Mouse (Mus musculus): ENCODE results near the gene Atat1. TPM values are rescaled to one million over a fixed set of nuclear protein-coding genes. Genes with fewer than 3 reads are reported as not detected.

The Atat1 gene
- total and polyA plus RNA-seq, 2 experiments from 2014 or later = 163 to 225 TPM

- H3K27me3 ChIP-seq (ENCODE audit: insufficient read depth, low read length) = no peaks in the 10 kb centered on the region
- peak overlapping the region; percentile 89 for H3K27ac ChIP-seq
- 46% methylated on average over 23 of the region's 23 CpGs for WGBS
- peak overlapping the region; percentile 100 for H3K4me2 ChIP-seq (ENCODE audit: low read depth, low read length)
- peak; percentile 49 for ATAC-seq
- H3K9me3 ChIP-seq (ENCODE audit: low read length) = no peaks in the 10 kb centered on the region
- no peak for DNase-seq (ENCODE audit: low spot score)
- no peak for TF ChIP-seq CTCF (IDR thresholded peaks at IDR 0.05; ENCODE audit: low read depth)
- peak overlapping the region; percentile 88 for H3K9ac ChIP-seq (replicated peaks; ENCODE audit: low read length)
- H3K4me1 ChIP-seq (ENCODE audit: insufficient read depth, low read length) = peaks cover 6% of the 10 kb centered on the region; the same call in 1 of the 2 replicates
- peaks cover 17% of the 10 kb centered on the region for H3K36me3 ChIP-seq (ENCODE audit: insufficient read depth, low read length)
- H3K4me3 ChIP-seq (ENCODE audit: low read length) = peak overlapping the region; percentile 79
These were observed 12.0 kb downstream of the Atat1 start for GRCm38 (mm10) chr17:35897644-35898573.

GRCm38 (mm10) chr17:35896781-35897643 is 12.9 kb downstream of the Atat1 start, which contains the start of gene 2310061I04Rik:
Gene 2310061I04Rik (minus strand): TSS chr17:35897431.
- Histone ChIP-seq H3K4me2 (ENCODE audit: low read depth, low read length) (peak within 1 kb of the TSS; percentile 100), H3K36me3 (ENCODE audit: insufficient read depth, low read length) (peaks cover 21% of the 10 kb centered on the region), H3K27ac (peak within 1 kb of the TSS; percentile 89), H3K4me3 (ENCODE audit: low read length) (peak within 1 kb of the TSS; percentile 79), H3K9ac (replicated peaks; ENCODE audit: low read length) (peak within 1 kb of the TSS; percentile 88), H3K27me3 (ENCODE audit: insufficient read depth, low read length) (no peaks in the 10 kb centered on the region), H3K4me1 (ENCODE audit: insufficient read depth, low read length) (peaks cover 6% of the 10 kb centered on the region; the same call in 1 of the 2 replicates), H3K9me3 (ENCODE audit: low read length) (no peaks in the 10 kb centered on the region)
- peak; percentile 97 for DNase-seq (ENCODE audit: low spot score)
- TF ChIP-seq CTCF (IDR thresholded peaks at IDR 0.05; ENCODE audit: low read depth) = no peak
- peak; percentile 95 for ATAC-seq
- under 1% methylated on average over 52 of the region's 86 CpGs for WGBS

- H3K4me2 ChIP-seq (ENCODE audit: low read depth, low read length) = no peak overlapping the region
- 84% methylated on average over 17 of the region's 17 CpGs for WGBS
- no peak overlapping the region for H3K4me3 ChIP-seq (ENCODE audit: low read length)
- no peaks in the 10 kb centered on the region for H3K27me3 ChIP-seq (ENCODE audit: insufficient read depth, low read length)
- no peak overlapping the region for H3K9ac ChIP-seq (replicated peaks; ENCODE audit: low read length)
- H3K27ac ChIP-seq = no peak overlapping the region
- TF ChIP-seq CTCF (IDR thresholded peaks at IDR 0.05; ENCODE audit: low read depth) = no peak
- DNase-seq (ENCODE audit: low spot score) = no peak
- no peaks in the 10 kb centered on the region for H3K9me3 ChIP-seq (ENCODE audit: low read length)
- H3K4me1 ChIP-seq (ENCODE audit: insufficient read depth, low read length) = no peaks in the 10 kb centered on the region
- peaks cover 78% of the 10 kb centered on the region for H3K36me3 ChIP-seq (ENCODE audit: insufficient read depth, low read length)
- ATAC-seq = no peak
These were observed 22.1 kb downstream of the Atat1 start for GRCm38 (mm10) chr17:35887725-35888124.

GRCm38 (mm10) chr17:35883777-35884176 is 26.1 kb downstream of the Atat1 start:
- Histone ChIP-seq H3K4me2 (ENCODE audit: low read depth, low read length) (no peak overlapping the region), H3K9me3 (ENCODE audit: low read length) (no peaks in the 10 kb centered on the region), H3K27ac (no peak overlapping the region), H3K4me1 (ENCODE audit: insufficient read depth, low read length) (peaks cover 4% of the 10 kb centered on the region; the same call in 1 of the 2 replicates), H3K36me3 (ENCODE audit: insufficient read depth, low read length) (peaks cover 62% of the 10 kb centered on the region), H3K27me3 (ENCODE audit: insufficient read depth, low read length) (no peaks in the 10 kb centered on the region), H3K9ac (replicated peaks; ENCODE audit: low read length) (no peak overlapping the region), H3K4me3 (ENCODE audit: low read length) (no peak overlapping the region)
- TF ChIP-seq CTCF (IDR thresholded peaks at IDR 0.05; ENCODE audit: low read depth) = no peak
- WGBS = 96% methylated on average over 14 of the region's 14 CpGs
- ATAC-seq (no peak), DNase-seq (ENCODE audit: low spot score) (no peak)

GRCm38 (mm10) chr17:35882924-35883323 is 27.0 kb downstream of the Atat1 start:
- peaks cover 4% of the 10 kb centered on the region; the same call in 1 of the 2 replicates for H3K4me1 ChIP-seq (ENCODE audit: insufficient read depth, low read length)
- H3K36me3 ChIP-seq (ENCODE audit: insufficient read depth, low read length) = peaks cover 54% of the 10 kb centered on the region
- DNase-seq (ENCODE audit: low spot score) (no peak), ATAC-seq (no peak)
- no peak overlapping the region for H3K4me2 ChIP-seq (ENCODE audit: low read depth, low read length)
- no peaks in the 10 kb centered on the region for H3K27me3 ChIP-seq (ENCODE audit: insufficient read depth, low read length)
- no peaks in the 10 kb centered on the region for H3K9me3 ChIP-seq (ENCODE audit: low read length)
- no peak overlapping the region for H3K27ac ChIP-seq
- 96% methylated on average over 17 of the region's 17 CpGs for WGBS
- no peak overlapping the region for H3K9ac ChIP-seq (replicated peaks; ENCODE audit: low read length)
- no peak for TF ChIP-seq CTCF (IDR thresholded peaks at IDR 0.05; ENCODE audit: low read depth)
- no peak overlapping the region for H3K4me3 ChIP-seq (ENCODE audit: low read length)

GRCm38 (mm10) chr17:35879245-35880057 is 30.4 kb downstream of the Atat1 start, which contains the start of gene Dhx16:
Gene Dhx16 (plus strand): TSS chr17:35879819.
- WGBS = 6% methylated on average over 66 of the region's 66 CpGs
- peak within 1 kb of the TSS; percentile 83 for H3K4me2 ChIP-seq (ENCODE audit: low read depth, low read length)
- H3K4me1 ChIP-seq (ENCODE audit: insufficient read depth, low read length) = peaks cover 4% of the 10 kb centered on the region; the same call in 1 of the 2 replicates
- TF ChIP-seq CTCF (IDR thresholded peaks at IDR 0.05; ENCODE audit: low read depth) = peak; percentile 89
- peaks cover 28% of the 10 kb centered on the region for H3K36me3 ChIP-seq (ENCODE audit: insufficient read depth, low read length)
- H3K27ac ChIP-seq = peak within 1 kb of the TSS; percentile 77
- no peaks in the 10 kb centered on the region for H3K9me3 ChIP-seq (ENCODE audit: low read length)
- ATAC-seq (peak; percentile 94), DNase-seq (ENCODE audit: low spot score) (peak; percentile 98)
- peak within 1 kb of the TSS; percentile 93 for H3K4me3 ChIP-seq (ENCODE audit: low read length)
- peak within 1 kb of the TSS; percentile 81 for H3K9ac ChIP-seq (replicated peaks; ENCODE audit: low read length)
- H3K27me3 ChIP-seq (ENCODE audit: insufficient read depth, low read length) = no peaks in the 10 kb centered on the region
